Mouse (Mus musculus) lung, adult 2 months (tissue): ENCODE measurements around the gene Fam168a.

Experiments used
- CTCF ChIP-seq: fragments of 200-500 bp; IDR thresholded peaks from 2 replicates; pipeline ENCODE4 v1.5.1; 2011; ENCODE audit warnings: mild to moderate bottlenecking, low read length, control low read depth; ENCODE audit not compliant: insufficient read depth
- POLR2A ChIP-seq: fragments of 200-500 bp; IDR thresholded peaks from 2 replicates; pipeline ENCODE4 v1.6.1; 2011; ENCODE audit warnings: low read depth, mild to moderate bottlenecking, control low read depth, low read length, borderline replicate concordance; ENCODE audit errors: extremely low read depth

GRCm38 (mm10) chr7:100736131-100736530 lies 29.7 kb downstream of the Fam168a start:
- TF ChIP-seq CTCF (no peak), POLR2A (no peak)
